Mouse (Mus musculus): Measurements from ENCODE around the gene Inka1.

Gene Inka1

GRCm38 (mm10) chr9:107950460-107951355 lies 35.0 kb downstream of the Inka1 start:
- peak; percentile 73 to 80 for DNase-seq

DNA sequence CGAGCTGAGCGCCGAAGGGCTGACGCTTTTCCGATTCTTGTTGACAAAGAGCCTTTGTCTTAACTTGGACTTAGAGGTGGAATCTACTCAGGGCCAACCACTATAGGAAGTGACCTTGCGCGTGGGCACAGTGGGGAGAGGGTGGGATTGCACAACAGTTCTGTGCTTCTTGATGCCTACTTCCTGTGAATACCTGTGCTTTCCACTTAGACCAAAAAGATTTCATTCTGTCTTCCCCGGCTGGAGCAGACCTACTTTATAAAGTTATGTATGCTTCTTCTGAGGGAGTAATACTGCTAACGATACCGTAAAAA lies 35.8 kb downstream of the Inka1 start, which contains the start of gene Traip:
TSS of gene Traip (plus strand) at position 215 of the 314 bp plus-strand sequence.
- no peak for DNase-seq

GRCm38 (mm10) chr9:107949184-107949921 lies 36.3 kb downstream of the Inka1 start:
- DNase-seq: no peak

DNA sequence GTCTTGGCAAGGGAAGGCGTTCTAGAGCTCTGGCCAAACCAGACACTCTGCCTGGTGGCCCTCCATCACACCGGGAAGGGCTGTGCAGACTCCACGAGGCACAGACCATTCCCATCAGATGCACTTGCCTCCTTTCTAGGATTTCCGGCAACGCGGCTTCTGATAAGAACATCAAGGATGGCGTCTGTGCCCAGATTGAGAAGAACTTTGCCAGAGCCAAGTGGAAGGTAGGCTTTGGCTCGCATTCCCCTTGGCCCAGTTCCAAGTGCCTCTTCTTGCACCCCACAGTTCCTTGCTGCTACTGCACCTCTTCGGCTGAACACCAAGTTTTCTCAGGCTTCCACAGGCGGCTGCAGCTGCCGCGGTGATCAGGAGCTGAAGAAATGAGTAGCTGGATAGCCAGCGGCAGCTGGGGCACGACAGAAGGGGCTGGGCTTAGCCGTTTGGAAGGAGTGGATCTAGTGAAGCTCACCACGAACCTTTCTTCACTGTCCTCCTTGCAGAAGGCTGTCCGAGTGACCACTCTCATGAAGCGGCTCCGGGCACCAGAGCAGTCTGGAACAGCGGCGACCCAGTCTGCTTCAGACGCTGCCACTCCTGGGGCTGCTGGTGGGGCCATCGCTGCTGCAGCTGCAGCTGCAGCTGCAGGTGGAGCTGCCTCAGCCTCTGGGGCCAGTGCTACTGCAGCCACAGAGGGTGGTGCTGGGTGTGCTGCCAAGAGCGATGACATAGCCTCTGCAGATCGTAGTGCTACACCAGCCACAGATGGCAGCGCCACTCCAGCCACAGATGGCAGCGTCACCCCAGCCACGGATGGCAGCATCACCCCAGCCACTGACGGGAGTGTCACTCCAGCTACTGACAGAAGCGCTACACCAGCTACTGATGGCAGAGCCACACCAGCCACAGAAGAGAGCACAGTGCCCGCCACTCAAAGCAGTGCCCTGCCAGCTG lies 38.2 kb downstream of the Inka1 start:
- DNase-seq: no peak

- DNase-seq: no peak
Observed at GRCm38 (mm10) chr9:107936831-107937230, 48.8 kb downstream of the Inka1 start.

GRCm38 (mm10) chr9:107936215-107936822 lies 49.4 kb downstream of the Inka1 start:
- DNase-seq: no peak

DNA sequence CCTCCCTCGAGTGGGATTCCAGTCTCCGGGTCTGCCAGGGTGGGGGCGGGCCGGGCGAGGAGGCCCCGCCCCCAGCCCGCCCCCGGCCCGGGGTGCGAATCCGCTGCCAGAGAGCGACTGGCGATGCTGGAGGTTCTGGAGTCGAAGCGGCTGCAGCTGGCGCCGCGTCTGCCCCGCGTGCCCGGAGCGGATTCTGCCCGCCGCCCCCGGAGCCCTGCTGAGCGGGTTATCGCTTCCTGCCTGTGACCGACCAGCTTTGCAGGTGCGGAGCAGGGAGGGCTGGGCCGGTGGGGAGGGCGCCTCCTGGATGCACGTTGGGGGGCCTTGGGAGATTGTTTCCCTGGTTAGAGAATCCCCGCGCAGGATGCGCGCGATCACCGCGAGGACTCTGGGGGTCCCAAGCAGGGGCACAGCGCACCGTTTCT lies 49.9 kb downstream of the Inka1 start:
- DNase-seq: peak; percentile 82

GRCm38 (mm10) chr9:107935374-107935773 lies 50.3 kb downstream of the Inka1 start, which contains the start of gene Camkv:
Gene Camkv, plus strand, starts transcription at chr9:107935674.
- DNase-seq: no peak

Data from thymus, adult 18-20 months (tissue).